Mouse (Mus musculus): ENCODE measurements around the gene Hrh3. TPM values are rescaled to one million over a fixed set of nuclear protein-coding genes. Genes with fewer than 3 reads are reported as not detected.

The Hrh3 gene
- total RNA-seq, 2 experiments from 2014 or later = 16.6 to 17.4 TPM

- intact Hi-C loops (cut with DNase I) = no loop called here
- DNase-seq = no peak
Observed at GRCm38 (mm10) chr2:180108285-180108684, 4.0 kb upstream of the Hrh3 start.

- no peak for DNase-seq
- intact Hi-C loops (cut with DNase I) = no loop called here
Observed at GRCm38 (mm10) chr2:180107081-180107480, 2.8 kb upstream of the Hrh3 start.

DNA sequence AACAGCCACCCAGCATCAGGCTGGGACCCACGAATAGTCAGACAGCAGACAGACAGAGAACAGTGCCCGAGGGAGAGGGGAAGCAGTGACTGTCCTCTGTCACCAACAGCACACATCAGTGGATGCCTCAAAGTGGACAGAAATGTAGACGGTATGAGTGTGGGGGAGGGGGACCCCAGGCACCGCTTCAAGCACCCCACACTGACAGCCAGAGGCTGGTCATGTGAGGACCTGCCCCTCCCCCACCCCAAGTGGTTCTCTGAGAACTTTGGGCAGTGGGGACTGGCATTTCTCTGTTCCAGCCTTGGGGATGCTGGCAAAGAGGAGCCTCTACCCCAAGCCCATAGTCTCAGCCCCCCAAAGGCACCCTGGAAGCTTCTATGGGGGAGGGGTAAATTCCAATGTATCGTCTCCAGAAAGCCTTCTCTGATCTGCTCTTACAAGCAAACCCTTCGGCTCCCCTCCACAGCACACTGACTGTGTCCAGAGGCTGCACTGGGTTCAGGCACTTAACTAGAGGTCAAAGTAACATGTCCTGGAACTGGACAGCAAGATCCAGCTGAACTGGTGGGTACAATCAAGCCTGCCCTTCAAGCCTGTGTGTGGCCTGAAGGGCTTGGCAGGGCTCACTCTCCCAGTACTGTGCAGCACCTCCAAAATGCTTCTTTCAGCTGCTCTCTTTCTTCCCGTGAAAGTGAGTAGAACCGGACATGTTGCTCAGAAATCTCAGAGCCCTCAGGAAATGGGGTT is 1.3 kb upstream of the Hrh3 start:
- intact Hi-C loops (cut with DNase I) = no loop called here
- no peak for DNase-seq

DNA sequence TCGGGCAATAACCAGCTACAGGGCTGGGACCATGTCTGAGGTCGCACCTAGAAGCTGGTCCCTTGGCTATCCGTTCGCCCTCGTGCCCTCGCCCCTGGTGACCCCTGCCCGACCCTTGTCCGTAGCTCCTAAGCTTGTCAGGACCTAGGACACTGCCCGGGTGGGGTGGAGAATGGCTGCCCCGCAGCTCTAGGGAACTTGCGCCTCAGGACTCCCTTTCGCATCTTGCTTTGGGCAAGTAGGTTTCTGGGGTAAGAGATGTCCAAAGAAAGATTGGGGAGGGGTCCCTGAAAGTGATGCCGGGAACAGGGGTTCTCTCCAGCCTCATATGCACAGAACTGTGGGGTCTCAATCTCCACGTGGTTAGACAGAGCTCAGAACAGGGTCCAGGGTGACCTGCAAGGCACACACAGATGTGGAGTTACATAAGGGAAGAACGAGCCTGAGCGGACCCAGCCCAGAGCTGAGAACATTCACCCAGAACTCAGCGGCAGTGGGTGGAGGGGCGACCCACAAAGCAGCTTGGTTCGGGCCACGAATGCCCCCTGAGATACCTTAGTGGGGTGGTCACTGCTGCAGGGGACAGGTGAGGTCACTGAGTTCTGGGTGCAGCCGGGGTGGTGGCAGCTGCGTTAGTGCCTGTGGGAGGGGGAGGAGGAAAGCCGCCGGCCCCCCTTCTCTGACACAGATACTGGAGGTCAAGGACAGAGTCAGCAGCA is 530 bp upstream of the Hrh3 start:
- DNase-seq = no peak
- intact Hi-C loops (cut with DNase I) = no loop called here

GRCm38 (mm10) chr2:180103151-180103977 is 924 bp downstream of the Hrh3 start:
- intact Hi-C loops (cut with DNase I) = no loop called here
- DNase-seq = peak; percentile 27

DNA sequence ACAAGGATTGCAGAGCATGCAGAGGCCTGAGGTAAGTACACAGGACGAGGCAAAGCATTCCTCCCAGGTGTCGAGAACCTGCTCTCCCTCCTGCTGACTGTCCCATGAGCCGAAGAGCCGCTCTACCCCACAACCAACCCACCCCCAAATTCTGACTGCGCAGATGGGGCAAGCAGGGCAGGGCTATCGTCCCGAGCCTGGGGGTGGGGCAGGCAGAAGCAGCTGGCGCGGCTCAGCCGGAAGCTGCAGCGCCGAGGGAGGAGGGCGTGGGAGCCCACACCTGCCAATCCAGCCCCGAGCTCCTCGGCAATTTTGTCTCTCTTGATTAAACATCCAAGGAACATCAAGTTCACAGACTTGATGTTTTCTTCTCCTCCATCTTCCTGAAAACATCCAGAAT is 4.8 kb downstream of the Hrh3 start:
- intact Hi-C loops (cut with DNase I) = no loop called here
- DNase-seq = peak; percentile 29

DNA sequence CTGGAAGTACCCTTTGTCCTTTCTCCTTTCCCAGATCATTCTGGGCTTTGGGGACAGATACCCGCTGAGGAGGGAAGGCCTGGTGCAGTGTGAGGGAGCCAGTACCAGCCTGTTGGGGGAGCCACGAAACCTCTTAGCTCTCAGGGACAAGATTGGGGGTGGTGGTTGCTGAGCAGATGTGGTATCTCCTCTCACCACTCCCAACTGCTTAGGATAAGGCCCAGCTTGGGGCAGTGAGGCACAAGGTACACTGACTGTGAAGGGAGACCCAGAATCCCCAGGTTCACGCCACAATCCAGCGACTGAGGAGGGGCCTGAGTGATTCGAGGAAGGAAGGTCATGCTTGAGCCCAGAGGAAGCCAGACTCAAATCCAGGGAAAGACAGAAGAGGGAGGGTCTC is 6.1 kb downstream of the Hrh3 start:
- no peak for DNase-seq
- intact Hi-C loops (cut with DNase I) = no loop called here

DNA sequence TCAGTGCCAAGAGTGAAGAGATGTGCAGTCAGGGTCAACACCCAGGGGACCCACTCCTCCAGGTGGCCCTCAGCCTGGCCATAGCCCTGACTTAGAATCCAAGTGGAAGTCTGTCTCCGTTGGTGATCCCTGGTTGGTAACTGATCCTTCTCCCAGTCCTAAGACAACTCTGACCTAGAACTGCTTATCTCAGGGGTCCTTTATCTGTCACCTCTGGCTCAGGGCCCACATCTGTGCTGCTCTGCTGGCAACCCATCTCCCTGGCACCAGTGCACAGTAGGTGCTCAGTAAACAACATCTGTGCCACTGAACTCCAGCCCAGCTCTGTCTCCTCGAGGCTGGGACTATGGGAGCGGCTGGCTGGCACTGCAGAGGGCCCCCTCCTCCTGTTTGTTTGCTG is 6.7 kb downstream of the Hrh3 start:
- intact Hi-C loops (cut with DNase I) = no loop called here
- DNase-seq = no peak

DNA sequence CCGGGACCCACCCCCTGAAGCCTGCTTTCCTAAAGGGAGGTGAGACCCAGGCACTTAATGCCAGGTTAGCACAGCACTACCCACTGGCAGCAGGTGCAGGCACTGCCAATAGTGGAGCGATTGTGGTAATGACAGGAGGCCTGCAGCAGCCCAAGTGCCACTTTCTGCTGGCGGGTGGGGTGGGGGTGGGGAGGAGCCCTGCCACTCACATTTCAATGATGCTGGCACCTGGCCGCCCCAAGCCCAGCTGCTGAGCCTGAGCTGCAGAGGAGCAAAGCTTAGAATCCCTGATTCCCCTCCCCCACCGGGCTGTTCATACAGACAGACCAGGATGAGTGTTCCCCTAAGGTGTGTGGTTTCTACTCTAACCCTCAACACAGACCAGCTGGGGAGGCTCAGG is 8.6 kb downstream of the Hrh3 start:
- DNase-seq = peak; percentile 28
- intact Hi-C loops (cut with DNase I) = no loop called here

DNA sequence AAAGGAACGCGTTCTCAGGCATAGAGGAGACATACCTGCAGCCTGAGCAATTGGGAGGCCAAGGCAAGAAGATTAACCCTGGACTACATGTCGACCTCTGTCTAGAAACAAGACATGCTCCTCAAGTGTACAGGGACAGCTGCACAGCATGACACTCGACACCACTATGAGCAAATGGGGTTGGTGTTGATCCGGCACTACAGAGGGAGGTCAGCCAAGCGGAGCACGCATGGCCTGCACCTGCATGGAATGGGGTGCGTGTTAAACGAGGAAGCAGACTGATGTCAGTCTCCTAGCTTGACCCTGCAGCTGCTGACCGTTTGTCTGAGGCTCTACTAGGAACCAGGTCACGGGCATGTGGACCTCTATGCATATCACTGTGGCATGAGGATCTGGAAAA is 14.0 kb downstream of the Hrh3 start:
- intact Hi-C loops (cut with DNase I) = no loop called here
- DNase-seq = no peak

GRCm38 (mm10) chr2:180087472-180087871 is 16.8 kb downstream of the Hrh3 start:
- intact Hi-C loops (cut with DNase I) = loop anchor here (10.0 kb wide), 1 partner anchor 77 kb away; no protein-coding TSS in a partner anchor
- DNase-seq = no peak

DNA sequence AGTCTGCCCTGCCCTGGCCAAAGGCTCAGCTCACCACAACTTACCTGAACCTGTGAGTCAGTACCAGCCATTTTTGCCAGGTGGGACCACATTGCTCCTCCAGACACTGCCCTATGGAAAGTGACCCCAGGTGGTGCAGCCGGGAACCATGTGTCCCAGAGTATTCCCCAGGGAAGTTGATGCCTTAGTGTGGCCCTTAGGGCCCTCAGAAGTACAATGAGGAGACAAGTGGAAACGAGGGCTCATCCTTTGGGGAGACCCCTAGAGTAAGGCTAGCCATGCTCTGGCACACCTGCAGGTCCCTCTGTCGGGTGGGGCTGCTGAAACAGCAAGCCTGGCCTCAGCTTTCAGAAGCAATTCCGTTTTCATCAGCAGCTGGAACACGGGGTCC is 17.7 kb downstream of the Hrh3 start:
- no peak for DNase-seq
- intact Hi-C loops (cut with DNase I) = loop anchor here (10.0 kb wide), 1 partner anchor 78 kb away; no protein-coding TSS in a partner anchor

GRCm38 (mm10) chr2:180085926-180086636 is 18.2 kb downstream of the Hrh3 start:
- intact Hi-C loops (cut with DNase I) = loop anchor here (10.0 kb wide), 1 partner anchor 79 kb away; no protein-coding TSS in a partner anchor
- DNase-seq = peak; percentile 31

DNA sequence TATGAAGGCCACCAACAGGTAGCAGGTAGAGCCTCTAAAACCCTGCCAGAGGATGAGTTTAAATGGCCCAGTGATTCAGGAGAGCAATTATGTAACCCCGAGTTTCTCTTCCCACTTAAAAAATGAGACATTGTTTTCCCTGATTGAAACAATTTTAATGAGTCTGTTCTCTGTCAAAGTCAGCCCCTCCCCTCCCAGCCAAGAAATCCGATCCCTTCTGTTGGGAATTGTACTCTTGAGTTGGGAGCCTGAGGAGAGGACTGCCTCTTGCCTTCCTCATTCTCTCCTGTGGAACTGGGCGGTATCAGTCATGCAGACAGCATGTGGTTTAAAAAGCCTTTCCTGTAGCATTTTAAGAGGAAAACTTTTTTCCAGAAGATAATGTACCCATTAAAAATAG is 19.7 kb downstream of the Hrh3 start:
- DNase-seq = no peak
- intact Hi-C loops (cut with DNase I) = loop anchor here (10.0 kb wide), 1 partner anchor 80 kb away; no protein-coding TSS in a partner anchor

GRCm38 (mm10) chr2:180083063-180083462 is 21.2 kb downstream of the Hrh3 start:
- no peak for DNase-seq
- intact Hi-C loops (cut with DNase I) = loop anchor here (10.0 kb wide), 1 partner anchor 82 kb away; no protein-coding TSS in a partner anchor

GRCm38 (mm10) chr2:180080680-180081079 is 23.6 kb downstream of the Hrh3 start:
- no peak for DNase-seq
- intact Hi-C loops (cut with DNase I) = loop anchor here (10.0 kb wide), 1 partner anchor 84 kb away; no protein-coding TSS in a partner anchor

DNA sequence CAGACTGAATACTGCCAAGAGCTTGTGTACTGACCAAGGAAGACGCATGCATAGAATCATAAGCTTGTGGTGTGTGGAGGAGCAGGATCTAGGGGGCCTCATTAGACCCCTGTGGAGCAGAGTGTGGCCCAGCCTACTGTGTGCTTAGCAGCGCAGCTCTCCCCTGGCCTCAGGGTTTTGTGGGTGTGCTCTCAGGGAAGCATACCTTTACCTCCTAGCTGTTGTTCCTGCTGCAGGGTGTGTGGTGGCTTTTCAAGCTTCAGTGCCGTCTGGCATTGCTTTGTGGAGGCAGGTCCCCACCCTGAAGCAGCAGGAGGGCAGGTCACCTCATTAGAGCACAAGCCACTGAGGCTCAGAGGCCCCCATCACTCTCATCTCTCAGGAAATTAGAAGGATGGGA is 26.7 kb downstream of the Hrh3 start:
- DNase-seq = no peak
- intact Hi-C loops (cut with DNase I) = loop anchor here (10.0 kb wide), 1 partner anchor 177 kb away; the partner anchor contains the start of gene Rps21

GRCm38 (mm10) chr2:180072886-180073285 is 31.4 kb downstream of the Hrh3 start:
- intact Hi-C loops (cut with DNase I) = loop anchor here (5.0 to 10.0 kb wide), 2 partner anchors 44 to 182 kb away; partner anchors contain the start of genes Osbpl2 and Rps21
- no peak for DNase-seq

DNA sequence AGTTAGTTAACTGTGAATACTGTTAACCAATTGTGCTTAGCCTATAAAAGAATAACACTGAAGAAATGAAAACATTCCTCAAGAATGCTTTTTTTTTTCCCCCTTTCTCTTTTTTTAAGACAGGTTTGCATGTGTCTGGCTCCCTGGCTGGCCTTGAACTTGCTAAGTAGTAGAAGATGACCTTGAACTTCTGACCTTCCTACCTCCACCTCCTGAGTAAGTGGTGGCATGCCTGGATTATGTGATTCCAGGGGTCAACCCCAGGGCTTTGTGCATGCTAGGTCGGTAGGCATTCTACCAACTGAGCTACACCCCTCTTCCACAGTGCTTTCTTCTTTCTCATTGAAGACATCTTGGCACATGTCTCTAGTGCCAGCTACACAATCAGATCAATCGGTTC is 32.6 kb downstream of the Hrh3 start:
- intact Hi-C loops (cut with DNase I) = loop anchor here (5.0 to 10.0 kb wide), 2 partner anchors 46 to 183 kb away; partner anchors contain the start of genes Osbpl2 and Rps21
- DNase-seq = no peak
